Mouse (Mus musculus) heart, adult 2 months (tissue): ENCODE data around the gene Grin2d.

Source experiments
- CTCF ChIP-seq: fragments of 200-600 bp; IDR thresholded peaks from 2 replicates; pipeline ENCODE4 v1.8.1; 2022; ENCODE audit warnings: antibody characterized with exemption, mild to moderate bottlenecking, moderate library complexity
- POLR2A ChIP-seq: fragments of 200-500 bp; IDR thresholded peaks from 2 replicates; pipeline ENCODE4 v1.6.1; 2011; ENCODE audit warnings: mild to moderate bottlenecking, low read depth, low read length, control low read depth; ENCODE audit not compliant: insufficient read depth

- TF ChIP-seq CTCF, result no peak
- TF ChIP-seq POLR2A, result no peak
Measured at GRCm38 (mm10) chr7:45812921-45813320, 65.3 kb downstream of the Grin2d start.
